Mouse (Mus musculus) forelimb bud, embryonic 11.5 days (tissue): ENCODE measurements around the gene Scnn1b.

Experiments
- DNase-seq: peaks from one replicate; pipeline ENCODE4 v3.0.0-alpha.2; 2012; ENCODE audit warnings: low read depth, low spot score

Gene Scnn1b

GRCm38 (mm10) chr7:121864858-121865585 is at the start of gene Scnn1b:
Scnn1b (plus strand) TSS chr7:121865038.
- no peak for DNase-seq

GRCm38 (mm10) chr7:121821632-121822031 is 43.2 kb upstream of the Scnn1b start:
- no peak for DNase-seq

- no peak for DNase-seq
Measured at GRCm38 (mm10) chr7:121828481-121828880, 36.4 kb upstream of the Scnn1b start.

GRCm38 (mm10) chr7:121835392-121835791 is 29.4 kb upstream of the Scnn1b start:
- DNase-seq: no peak

- DNase-seq: no peak
Measured at GRCm38 (mm10) chr7:121836827-121837226, 28.0 kb upstream of the Scnn1b start.

- DNase-seq: no peak
Measured at GRCm38 (mm10) chr7:121840810-121841209, 24.0 kb upstream of the Scnn1b start.

GRCm38 (mm10) chr7:121842234-121842633 is 22.6 kb upstream of the Scnn1b start:
- DNase-seq: no peak

- no peak for DNase-seq
Measured at GRCm38 (mm10) chr7:121845964-121846363, 18.9 kb upstream of the Scnn1b start.

- DNase-seq: no peak
Measured at GRCm38 (mm10) chr7:121848537-121849168, 16.2 kb upstream of the Scnn1b start.

- DNase-seq: no peak
Measured at GRCm38 (mm10) chr7:121857177-121857884, 7.5 kb upstream of the Scnn1b start.

GRCm38 (mm10) chr7:121858939-121859338 is 5.9 kb upstream of the Scnn1b start:
- DNase-seq: no peak

GRCm38 (mm10) chr7:121871631-121872030 is 6.8 kb downstream of the Scnn1b start:
- no peak for DNase-seq

GRCm38 (mm10) chr7:121873998-121874397 is 9.2 kb downstream of the Scnn1b start:
- DNase-seq: no peak

- no peak for DNase-seq
Measured at GRCm38 (mm10) chr7:121874784-121875183, 9.9 kb downstream of the Scnn1b start.

GRCm38 (mm10) chr7:121880246-121880645 is 15.4 kb downstream of the Scnn1b start:
- no peak for DNase-seq

- DNase-seq: no peak
Measured at GRCm38 (mm10) chr7:121890636-121891360, 26.0 kb downstream of the Scnn1b start.

- DNase-seq: no peak
Measured at GRCm38 (mm10) chr7:121896689-121897088, 31.9 kb downstream of the Scnn1b start.

- DNase-seq: peak; percentile 64
Measured at GRCm38 (mm10) chr7:121899311-121899710, 34.5 kb downstream of the Scnn1b start.

- peak; percentile 11 for DNase-seq
Measured at GRCm38 (mm10) chr7:121899940-121900339, 35.1 kb downstream of the Scnn1b start.

GRCm38 (mm10) chr7:121902757-121903411 is 38.0 kb downstream of the Scnn1b start:
- no peak for DNase-seq

GRCm38 (mm10) chr7:121906879-121907278 is 42.0 kb downstream of the Scnn1b start:
- no peak for DNase-seq
